Mouse (Mus musculus) CH12F3 (cell line): ENCODE data around the gene Rif1.
"Not testable (repeated sequence)": the region's sequence is repeated elsewhere in the genome, so short reads cannot be mapped to it uniquely, and the experiment has no call there.

ENCODE experiments used
- in situ Hi-C: fragments of 300-500 bp; cut with MboI; formaldehyde crosslinking; loops from 2 replicates; pipeline ENCODE4 v1.14.3; 2020; ENCODE audit warnings: low sequenced_read_pairs

The Rif1 gene

DNA sequence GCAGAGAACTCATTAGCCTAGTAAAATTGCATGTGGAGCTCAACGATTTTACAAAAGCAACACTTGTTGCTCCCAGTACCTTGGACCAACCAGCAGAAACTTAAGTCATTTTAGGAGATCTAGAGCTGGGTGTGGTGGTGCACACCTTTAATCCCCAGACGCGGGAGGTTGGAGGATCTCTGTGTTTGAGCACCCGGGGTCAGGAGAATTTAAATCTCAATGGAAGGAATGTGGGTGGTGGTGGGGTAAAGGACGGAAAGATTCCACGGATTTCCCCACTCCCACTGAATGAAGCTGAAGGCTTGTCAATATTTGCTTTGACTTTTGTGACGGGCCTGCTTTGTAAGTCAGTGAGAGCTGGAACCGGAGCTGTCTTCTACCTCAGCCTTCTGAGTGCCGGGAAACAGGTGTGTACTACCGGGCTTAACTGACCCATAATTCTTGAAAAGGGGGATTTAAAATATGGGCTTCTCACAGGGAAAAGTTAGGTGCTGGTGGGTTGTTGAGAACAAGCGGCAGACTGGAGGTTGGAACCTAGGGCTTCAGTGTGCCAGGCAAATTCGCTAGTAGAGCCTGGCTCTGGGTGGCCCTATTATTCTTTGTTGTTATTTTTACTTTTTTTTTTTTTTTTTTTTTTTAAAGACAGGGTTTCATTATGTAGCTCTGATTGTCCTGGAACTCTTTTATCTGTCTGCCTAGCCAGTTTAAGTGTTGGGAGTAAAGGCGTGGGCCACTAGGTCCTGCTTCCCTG, 1.2 kb upstream of the Rif1 start:
- in situ Hi-C loops, result no loop called here

DNA sequence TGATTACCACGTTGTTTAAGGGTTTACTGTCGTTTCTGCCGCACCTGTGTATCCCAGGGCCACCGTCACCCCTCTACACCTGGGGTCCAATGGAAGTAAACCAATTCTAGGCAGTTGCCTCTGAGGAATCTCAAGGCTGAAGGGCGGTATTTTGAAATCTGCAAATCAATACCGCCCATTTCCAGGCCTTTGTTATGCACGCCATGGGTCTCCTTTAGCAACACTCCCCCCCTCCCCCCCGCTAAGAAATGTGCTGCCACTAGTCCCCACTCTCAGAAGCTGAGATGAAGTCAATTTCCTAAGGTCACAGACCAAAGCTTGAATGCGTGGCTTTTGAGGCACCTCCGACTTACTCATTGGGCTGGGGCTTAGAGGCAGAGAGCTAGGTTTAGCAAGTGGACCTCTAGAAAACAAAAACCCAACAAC, 554 bp upstream of the Rif1 start:
- in situ Hi-C loops, result no loop called here

DNA sequence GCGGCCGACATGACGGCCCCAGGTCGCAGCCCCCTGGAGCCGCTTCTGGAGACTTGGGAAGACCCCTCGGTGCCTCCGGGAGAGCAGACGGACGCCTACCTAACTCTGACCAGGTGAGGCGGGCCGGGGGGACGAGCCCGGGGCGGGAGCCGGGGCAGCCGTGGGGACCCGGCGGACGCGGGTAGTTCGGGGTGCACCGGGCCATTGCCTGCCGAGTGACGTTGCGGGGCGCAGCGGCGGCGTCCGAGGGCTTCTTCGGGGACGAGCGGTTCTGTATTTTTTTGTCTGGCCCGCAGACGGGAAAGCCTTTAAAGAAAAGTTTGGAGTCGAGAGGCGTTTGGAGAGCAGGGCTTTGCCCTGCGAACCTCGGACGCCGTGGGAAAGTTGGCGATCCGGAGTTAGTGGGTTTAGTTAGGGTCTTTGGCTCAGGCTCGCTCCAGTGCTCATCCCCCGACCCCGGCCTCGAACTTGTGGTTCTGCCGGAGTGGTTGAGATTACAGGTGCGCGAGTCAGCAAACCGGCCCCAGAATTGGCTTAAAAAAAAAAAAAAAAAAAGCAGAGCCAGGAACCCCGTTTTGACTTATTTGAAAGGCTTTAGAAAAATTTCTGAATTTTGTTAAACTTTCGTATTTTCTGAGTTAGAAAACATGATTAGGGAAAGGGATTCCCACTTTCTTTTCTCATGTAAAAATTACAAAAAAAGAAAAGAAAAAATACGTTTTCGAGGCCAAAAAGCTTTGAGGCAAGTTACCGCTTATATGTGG, 691 bp downstream of the Rif1 start:
- in situ Hi-C loops, result no loop called here

DNA sequence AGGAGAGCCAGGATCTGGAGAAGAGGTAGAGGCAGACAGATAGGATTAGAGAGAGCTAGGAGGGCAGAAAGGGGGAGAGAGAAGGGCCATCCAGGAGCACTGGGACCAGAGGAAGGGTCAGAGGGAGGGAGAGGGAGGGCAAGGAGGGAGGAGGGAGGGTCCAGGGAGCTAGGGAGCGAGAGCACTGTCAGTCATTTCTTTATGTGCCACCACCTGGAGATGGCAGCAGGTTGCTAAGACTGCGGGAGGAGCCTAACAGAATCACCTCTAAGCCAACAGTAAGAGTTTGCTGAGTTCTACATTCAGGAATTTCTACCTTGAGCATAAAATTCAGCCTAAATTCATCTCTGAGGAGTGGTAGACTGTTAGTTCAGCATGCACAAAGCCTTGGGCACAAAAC, 6.0 kb downstream of the Rif1 start:
- in situ Hi-C loops, result no loop called here

DNA sequence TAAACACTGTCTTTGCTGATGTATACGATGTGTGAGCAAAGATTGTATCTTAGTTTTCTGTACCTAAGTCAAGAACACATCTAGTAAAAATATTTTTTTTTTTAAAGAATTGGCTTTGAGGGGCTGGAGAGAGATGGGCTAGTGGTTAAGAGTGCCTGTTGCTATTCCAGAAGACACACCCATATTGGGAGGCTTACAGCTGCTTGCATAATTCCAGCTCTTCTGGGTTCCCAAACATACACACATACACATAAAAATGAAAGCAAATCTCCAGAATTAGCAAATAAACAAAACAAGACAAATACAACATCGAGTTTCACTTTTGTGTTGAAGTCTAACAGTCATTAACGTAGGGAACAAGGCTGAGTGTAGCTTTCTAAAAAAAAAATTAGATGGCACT, 11.4 kb downstream of the Rif1 start:
- in situ Hi-C loops, result no loop called here

DNA sequence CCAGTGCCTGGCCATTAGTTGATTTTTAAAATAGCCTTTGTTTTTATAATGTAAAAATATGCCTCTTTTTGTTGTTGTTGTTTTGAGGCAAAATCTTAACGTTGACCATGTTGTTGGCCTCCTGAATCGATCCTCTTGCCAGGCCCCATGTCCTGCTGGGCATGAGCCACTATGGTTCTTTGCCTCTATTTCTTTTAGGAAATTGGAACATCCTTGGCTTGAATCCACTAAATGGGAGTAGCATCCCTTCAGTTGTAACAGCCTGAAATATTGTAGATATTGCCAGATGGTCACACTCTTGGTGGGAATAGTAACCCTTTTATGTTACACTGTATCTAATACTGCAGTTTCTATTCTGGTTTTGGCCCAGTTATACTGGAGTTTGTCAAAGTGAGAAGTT, 11.9 kb downstream of the Rif1 start:
- in situ Hi-C loops, result no loop called here

DNA sequence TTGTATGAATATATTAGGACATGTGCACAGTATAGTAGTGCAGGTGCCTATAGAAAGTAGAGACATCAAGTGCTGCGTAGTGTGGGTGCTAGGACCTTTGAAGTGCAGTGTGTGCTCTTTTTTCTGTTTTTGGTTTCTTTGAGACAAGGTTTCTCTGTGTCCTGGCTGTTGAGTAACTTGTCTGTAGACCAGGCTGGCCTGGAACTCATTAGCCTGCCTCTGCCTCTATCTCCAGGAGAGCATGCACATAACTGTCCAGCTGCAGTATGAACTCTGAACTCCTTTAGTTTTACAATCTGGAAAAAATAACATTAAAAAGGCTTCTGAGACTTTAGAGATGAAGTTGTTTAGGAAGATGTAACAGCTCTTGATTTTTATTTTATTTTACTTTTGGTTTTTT, 41.5 kb downstream of the Rif1 start:
- in situ Hi-C loops, result no loop called here

DNA sequence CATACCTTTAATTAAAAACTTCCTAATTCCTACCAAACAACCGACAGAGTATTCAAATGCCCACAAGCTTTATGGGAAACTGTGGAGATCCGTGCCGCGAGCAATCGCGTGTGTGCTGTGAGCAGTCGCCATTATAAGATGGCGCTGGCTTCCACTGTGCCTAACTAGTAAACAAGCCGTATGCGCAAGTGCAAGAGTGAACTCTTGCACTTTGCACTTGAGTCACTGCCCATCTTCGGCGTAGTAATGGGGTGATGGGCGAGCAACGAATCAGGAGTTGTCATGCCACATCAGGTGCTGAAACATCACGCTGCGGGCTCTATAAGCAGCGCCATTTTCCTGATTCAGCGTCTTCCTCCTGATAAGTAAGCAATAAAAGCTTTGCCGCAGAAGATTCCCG, 58.7 kb downstream of the Rif1 start:
- in situ Hi-C loops, result not testable (repeated sequence)

DNA sequence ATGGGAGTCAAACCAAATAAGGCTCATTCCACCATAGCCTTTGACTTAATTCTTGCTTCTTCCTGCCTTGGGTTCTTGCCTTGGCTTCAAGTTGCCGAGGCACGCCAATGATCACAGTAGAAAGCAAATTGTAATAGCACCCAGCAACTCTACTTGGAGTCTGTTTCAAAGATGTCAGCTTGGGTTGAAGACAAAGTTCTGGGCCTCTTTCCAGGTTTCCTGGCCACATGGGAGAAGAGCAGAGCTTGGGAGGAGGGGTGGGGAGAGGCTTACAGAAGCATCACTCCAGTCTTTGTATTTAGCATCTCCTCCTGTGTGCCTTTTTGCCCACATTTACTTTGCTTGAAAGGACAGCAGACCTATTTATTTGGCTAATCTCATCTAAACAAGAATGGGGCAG, 60.7 kb downstream of the Rif1 start:
- in situ Hi-C loops, result no loop called here

DNA sequence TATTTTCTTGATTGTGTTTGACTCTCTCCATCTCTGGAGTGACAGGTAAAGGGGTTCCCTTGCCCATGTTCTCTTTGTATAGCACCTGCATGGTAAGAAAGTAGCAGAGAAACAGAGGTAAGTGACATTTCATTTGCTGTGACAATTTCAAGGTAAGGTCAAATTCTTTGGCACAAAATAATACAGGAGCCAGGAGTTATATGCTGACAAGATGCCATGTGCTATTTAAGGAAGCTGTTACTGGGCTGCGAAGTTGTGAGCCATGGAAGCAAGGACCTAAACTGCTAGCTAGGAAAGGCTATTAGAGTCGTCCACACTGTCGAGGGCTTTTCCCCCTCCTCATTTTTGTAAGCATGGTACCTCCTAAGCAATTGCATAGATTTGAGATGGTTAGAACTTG, 80.4 kb downstream of the Rif1 start:
- in situ Hi-C loops, result no loop called here

DNA sequence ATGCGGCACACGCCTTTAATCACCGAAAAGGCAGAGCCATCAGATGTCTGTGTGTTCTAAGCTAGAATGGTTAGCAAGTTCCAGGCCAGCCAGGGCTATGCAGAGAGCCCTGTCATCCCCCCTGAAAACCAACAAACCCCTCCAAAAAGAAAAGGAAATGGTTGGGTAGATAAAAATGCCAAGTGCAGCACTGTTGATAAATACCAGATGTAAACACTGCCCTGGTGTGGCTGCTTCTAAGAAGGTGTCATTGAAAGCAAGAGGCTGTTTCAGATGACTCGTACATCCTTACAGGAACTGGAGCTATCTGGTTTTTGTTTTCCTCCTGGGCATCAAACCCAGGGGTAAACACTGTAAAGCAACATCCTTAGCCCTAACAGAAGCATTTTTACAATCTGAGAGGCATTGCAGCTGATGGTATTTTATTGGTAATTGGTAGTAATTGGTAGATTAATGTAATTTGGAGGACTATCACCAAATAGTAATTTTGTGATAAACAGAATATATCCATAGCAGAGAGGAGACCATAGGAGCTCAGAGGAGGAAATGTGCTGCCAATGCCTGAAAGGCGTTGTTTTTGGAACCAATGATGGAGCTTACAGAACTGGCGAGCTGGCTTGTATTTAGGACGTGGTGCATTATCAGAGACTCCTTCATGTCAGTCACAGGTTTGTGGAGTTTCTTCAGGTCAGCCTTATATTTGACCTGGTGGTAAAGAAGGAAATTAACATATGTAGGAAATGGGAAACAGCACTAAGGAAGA, 96.8 kb downstream of the Rif1 start:
- in situ Hi-C loops, result no loop called here
